Mouse (Mus musculus) midbrain, embryonic 11.5 days (tissue): ENCODE measurements around the gene Gpd2. TPM values are rescaled to one million over a fixed set of nuclear protein-coding genes. Genes with fewer than 3 reads are reported as not detected.

ENCODE experiments used
- ATAC-seq: fragments of 200-750 bp; cut with Nextera tagmentation; 2 replicates; pipeline ENCODE4 v1.8.0; 2017; ENCODE audit warnings: moderate TSS enrichment, moderate library complexity; ENCODE audit not compliant: low FRiP score
- DNase-seq: peaks from one replicate; pipeline ENCODE4 v3.0.0; 2015; ENCODE audit warnings: low spot score; ENCODE audit errors: missing footprints
- H3K27ac ChIP-seq: fragments of 300-500 bp; sonication (generic); 2 replicates; pipeline ENCODE4 v1.5.1; 2014; ENCODE audit warnings: low read depth, low read length
- H3K27me3 ChIP-seq: fragments of 300-500 bp; sonication (generic); 2 replicates; pipeline ENCODE4 v1.6.1; 2014; ENCODE audit warnings: mild to moderate bottlenecking, low read length, moderate library complexity, mixed read lengths; ENCODE audit not compliant: control insufficient read depth, insufficient read depth
- H3K36me3 ChIP-seq: fragments of 300-500 bp; sonication (generic); 2 replicates; pipeline ENCODE4 v1.6.1; 2014; ENCODE audit warnings: mild to moderate bottlenecking, low read length, moderate library complexity, mixed read lengths; ENCODE audit not compliant: control insufficient read depth, insufficient read depth
- H3K4me1 ChIP-seq: fragments of 300-500 bp; sonication (generic); 2 replicates; pipeline ENCODE4 v1.6.1; 2014; ENCODE audit warnings: low read length; ENCODE audit not compliant: control insufficient read depth, insufficient read depth
- H3K4me2 ChIP-seq: fragments of 300-500 bp; sonication (generic); 2 replicates; pipeline ENCODE4 v1.6.1; 2014; ENCODE audit warnings: mild to moderate bottlenecking, moderate library complexity
- H3K4me3 ChIP-seq: fragments of 300-500 bp; sonication (generic); 2 replicates; pipeline ENCODE4 v1.5.1; 2014; ENCODE audit warnings: low read depth, low read length
- H3K9ac ChIP-seq: fragments of 300-500 bp; sonication (generic); 2 replicates; pipeline ENCODE4 v1.6.1; 2014; ENCODE audit warnings: low read length
- H3K9me3 ChIP-seq: fragments of 300-500 bp; sonication (generic); 2 replicates; pipeline ENCODE4 v1.6.1; 2016; ENCODE audit warnings: low read length; ENCODE audit not compliant: control insufficient read depth
- WGBS: fragments of 180-500 bp; shearing (Covaris S2); extraction: QIAGEN DNeasy Blood & Tissue Kit; methylation state at CpG from one replicate; pipeline ENCODE4 v1.1.7; 2014; 5-methylcytosine and 5-hydroxymethylcytosine counted together
- polyA plus RNA-seq: library from polyadenylated mRNA; unstranded; fragments of >200 nt; fragmentation: Nextera tagmentation; extraction: Ambion mirVana; gene quantifications from 2 replicates; pipeline ENCODE4 v1.2.1, GENCODE M21; 2014

Gpd2 gene
- polyA plus RNA-seq: 14.6 and 15.8 TPM in 2 replicates

DNA sequence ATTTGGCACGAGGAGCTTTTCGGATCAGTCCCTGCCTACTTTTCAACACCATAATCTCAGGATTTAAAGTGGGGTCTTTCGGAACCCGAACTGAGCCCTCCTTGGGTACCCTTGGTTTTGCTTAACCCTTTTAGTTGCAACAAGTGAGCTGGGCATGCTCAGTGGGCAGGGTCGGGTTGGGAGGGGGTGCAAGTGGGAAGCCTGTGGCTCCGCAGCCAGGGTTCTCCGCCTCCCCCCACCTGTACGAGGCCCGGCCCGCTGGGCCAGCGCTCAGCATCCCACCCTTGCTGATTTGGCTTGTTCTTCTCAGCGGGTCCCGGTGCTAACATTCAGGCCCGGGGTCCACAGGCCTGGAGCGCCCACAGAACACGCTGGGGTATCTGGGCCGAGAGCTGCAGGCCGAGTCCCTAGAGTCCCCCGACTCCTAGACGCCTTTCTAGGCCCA is at the start of gene Gpd2:
Gene Gpd2 (plus strand): TSS at position 161 of the 445 bp plus-strand sequence.
- Histone ChIP-seq H3K4me2 (peak within 1 kb of the TSS; percentile 94), H3K27me3 (peaks cover 5% of the 10 kb centered on the region; the same call in 1 of the 2 replicates), H3K4me3 (peak within 1 kb of the TSS; percentile 75), H3K9ac (peak within 1 kb of the TSS; percentile 86), H3K36me3 (no peaks in the 10 kb centered on the region), H3K4me1 (0 out of 2 replicates have a peak, but pooled peaks cover 2% of the 10 kb centered on the region), H3K27ac (peak within 1 kb of the TSS; percentile 9; the same call in 1 of the 2 replicates), H3K9me3 (no peaks in the 10 kb centered on the region)
- ATAC-seq: peak; percentile 51
- DNase-seq: peak; percentile 95
- WGBS: 5% methylated on average over 20 of the region's 20 CpGs

DNA sequence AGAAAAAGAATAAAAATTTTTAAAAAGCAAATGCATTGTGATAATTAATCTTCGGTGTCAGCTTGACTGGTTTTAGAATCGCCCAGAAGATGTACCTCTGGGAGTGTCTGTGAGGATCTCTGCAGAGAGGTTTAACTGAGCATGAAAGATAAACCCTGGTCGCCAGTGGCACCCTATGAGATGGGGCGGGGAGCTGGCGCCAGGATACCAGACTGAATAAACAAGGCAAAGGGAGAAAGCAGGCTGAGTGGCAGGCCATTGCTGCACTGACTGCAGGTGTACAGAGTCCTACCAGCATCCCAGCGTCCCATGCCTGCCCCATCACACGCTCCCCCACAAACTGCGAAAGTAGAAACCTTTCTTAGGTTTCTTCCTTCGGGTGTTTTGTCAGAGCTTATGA is 49.2 kb upstream of the Gpd2 start:
- Histone ChIP-seq H3K9me3 (no peaks in the 10 kb centered on the region), H3K36me3 (no peaks in the 10 kb centered on the region), H3K4me1 (no peaks in the 10 kb centered on the region), H3K27me3 (no peaks in the 10 kb centered on the region), H3K4me2 (no peak overlapping the region), H3K27ac (no peak overlapping the region), H3K4me3 (no peak overlapping the region), H3K9ac (no peak overlapping the region)
- ATAC-seq: no peak
- 50% methylated on average over 9 of the region's 9 CpGs for WGBS
- no peak for DNase-seq

DNA sequence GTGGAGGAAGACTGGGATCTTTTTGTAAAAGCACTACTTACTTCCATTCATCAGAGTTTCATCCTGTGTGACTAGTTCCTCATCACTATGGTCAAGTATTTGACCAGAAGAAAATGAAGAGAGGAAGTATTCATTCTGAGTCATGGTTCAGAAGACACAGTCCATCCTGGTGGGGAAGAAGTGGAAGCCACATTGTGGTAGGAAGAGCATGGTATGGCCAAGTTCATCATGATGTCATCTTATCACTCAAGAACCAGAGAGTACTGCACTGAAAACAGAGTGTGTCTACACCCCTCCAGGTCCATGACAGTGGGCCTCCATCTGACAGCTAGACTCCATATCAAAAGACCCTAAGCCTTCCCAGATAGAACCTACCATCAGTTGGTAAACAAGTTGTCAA is 46.6 kb upstream of the Gpd2 start:
- ATAC-seq: no peak
- Histone ChIP-seq H3K4me3 (no peak overlapping the region), H3K27ac (no peak overlapping the region), H3K9ac (no peak overlapping the region), H3K36me3 (no peaks in the 10 kb centered on the region), H3K4me1 (no peaks in the 10 kb centered on the region), H3K27me3 (no peaks in the 10 kb centered on the region), H3K4me2 (no peak overlapping the region), H3K9me3 (no peaks in the 10 kb centered on the region)
- DNase-seq: no peak

DNA sequence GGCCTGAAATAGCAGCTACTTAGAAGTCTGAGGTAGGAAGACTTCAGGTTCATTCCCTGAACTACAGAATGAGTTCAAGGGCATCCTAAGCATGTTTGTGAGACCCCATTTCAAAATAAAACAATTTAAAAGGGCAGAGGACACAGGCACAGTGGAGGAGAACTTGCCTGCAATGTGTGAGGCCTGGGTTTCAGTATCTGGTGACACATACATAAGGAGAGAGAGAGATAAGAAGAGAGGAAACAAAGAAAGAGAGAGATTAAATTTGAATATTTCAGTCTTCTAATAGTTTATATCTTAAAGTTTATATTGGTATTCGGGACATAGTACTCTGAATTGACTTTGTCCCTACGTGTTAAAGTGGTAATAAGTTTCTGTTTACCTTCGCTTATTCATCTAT is 38.4 kb upstream of the Gpd2 start:
- no peak overlapping the region for H3K4me3 ChIP-seq
- 89% methylated on average over 3 of the region's 3 CpGs for WGBS

DNA sequence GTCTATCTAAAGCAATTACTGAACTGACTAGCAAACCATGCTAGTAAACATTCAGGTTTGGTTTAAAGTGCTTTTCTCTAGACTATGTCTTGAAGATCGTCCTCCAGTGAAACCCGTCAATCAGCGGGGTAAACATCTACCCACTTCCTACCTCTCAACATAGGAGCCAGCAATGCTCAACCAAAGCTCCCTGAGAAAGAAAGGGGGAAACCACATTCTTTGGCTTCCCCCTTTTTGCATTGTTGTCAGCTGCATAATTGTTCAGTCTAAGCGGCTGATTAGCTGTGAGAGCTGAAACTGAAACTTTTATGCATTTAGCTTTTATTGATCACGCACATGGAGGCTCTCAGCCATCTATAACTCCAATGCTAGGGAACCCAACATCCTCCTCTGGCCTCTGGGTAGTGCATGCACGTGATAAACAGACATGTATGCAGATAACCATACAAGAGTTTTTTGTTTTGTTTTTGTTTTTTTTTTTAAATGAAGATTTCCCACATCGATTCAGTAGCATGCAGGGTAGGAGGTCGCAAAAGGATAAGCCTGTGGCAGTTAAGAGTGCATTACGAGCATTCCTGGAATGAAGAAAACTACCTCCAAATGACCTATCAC is 28.9 kb upstream of the Gpd2 start:
- Histone ChIP-seq H3K9ac (no peak overlapping the region), H3K36me3 (no peaks in the 10 kb centered on the region), H3K27me3 (no peaks in the 10 kb centered on the region), H3K9me3 (no peaks in the 10 kb centered on the region), H3K27ac (no peak overlapping the region), H3K4me1 (no peaks in the 10 kb centered on the region), H3K4me3 (no peak overlapping the region), H3K4me2 (no peak overlapping the region)
- ATAC-seq: no peak
- 85% methylated on average over 9 of the region's 9 CpGs for WGBS
- DNase-seq: no peak

More for the DNA sequence above, 38.4 kb upstream of the Gpd2 start:
- no peaks in the 10 kb centered on the region for H3K9me3 ChIP-seq
- no peaks in the 10 kb centered on the region for H3K36me3 ChIP-seq
- ATAC-seq (no peak), DNase-seq (no peak)
- H3K4me2 ChIP-seq: no peak overlapping the region
- H3K9ac ChIP-seq: no peak overlapping the region
- H3K27me3 ChIP-seq: no peaks in the 10 kb centered on the region
- H3K27ac ChIP-seq: no peak overlapping the region
- H3K4me1 ChIP-seq: no peaks in the 10 kb centered on the region

DNA sequence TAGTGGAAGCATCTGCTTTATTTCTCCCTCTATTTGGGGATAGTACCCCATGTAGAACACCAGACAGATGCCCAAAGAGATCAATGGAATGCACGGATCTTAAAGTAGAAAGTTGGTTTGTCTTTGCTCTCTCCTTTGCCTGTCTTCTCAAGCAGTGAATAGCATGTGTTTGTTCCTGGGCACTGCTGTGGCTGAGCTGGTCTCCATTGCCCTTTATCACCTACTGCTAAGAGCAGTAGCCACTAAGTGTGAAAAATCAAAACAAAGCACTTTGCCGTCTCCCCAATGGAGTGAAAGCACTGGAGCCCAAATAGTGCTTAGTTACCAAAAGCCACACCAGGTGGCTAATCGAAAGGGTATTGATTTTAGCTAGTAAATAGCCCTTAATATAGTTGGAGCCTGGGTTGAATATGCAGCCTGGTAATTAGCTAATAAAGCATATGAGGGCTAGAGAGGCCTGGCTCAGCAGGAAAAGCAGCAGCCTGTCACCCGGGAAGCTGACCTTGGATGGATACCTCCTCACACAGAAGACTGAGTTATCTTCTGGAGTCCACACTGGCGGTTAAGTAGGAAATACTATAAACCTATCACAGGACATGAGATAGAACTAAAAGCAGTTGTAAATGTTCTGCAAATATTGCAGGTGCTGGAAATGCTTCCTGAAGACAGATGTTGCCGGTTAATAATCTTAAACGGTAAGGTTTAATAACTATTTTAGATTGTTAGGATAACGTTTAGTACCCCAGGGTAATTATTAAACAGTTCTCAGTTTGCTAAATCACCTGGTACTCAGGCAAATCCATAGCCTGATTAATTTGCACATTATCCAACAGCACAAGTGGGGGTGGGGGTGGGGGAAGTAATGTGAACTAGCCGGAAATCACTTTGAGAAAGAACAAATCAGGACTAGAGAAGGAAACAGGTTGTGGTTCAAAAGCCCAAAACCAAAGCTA is 26.1 kb upstream of the Gpd2 start:
- DNase-seq (no peak), ATAC-seq (no peak)
- H3K9me3 ChIP-seq: no peaks in the 10 kb centered on the region
- H3K4me1 ChIP-seq: no peaks in the 10 kb centered on the region
- no peaks in the 10 kb centered on the region for H3K36me3 ChIP-seq
- H3K27ac ChIP-seq: no peak overlapping the region
- no peaks in the 10 kb centered on the region for H3K27me3 ChIP-seq
- WGBS: 70% methylated on average over 9 of the region's 9 CpGs
- H3K9ac ChIP-seq: no peak overlapping the region
- H3K4me2 ChIP-seq: no peak overlapping the region
- H3K4me3 ChIP-seq: no peak overlapping the region

DNA sequence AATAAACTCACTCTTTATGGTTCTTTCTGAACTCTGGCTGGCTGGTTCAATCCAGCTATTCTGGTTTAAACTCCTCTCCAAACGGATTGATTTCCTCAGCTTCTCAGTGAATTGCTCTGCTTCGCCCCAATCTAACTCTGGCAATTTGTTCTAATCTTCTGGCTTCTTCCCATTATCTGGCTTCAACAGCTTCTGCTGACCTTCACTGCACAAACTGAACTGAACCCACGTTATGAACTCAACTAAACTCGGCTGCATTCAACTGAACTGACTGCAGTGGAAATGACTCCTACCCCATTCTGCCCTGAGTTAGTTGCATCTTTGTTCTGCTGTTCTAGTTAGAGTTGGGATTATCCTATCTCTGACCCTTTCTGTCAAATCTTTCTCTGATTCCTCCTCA is 24.1 kb upstream of the Gpd2 start:
- no peaks in the 10 kb centered on the region for H3K36me3 ChIP-seq
- H3K4me2 ChIP-seq: no peak overlapping the region
- ATAC-seq (no peak), DNase-seq (no peak)
- H3K9ac ChIP-seq: no peak overlapping the region
- H3K27ac ChIP-seq: no peak overlapping the region
- no peaks in the 10 kb centered on the region for H3K27me3 ChIP-seq
- 90% methylated on average over 4 of the region's 4 CpGs for WGBS
- H3K4me3 ChIP-seq: no peak overlapping the region
- H3K9me3 ChIP-seq: no peaks in the 10 kb centered on the region
- H3K4me1 ChIP-seq: no peaks in the 10 kb centered on the region

DNA sequence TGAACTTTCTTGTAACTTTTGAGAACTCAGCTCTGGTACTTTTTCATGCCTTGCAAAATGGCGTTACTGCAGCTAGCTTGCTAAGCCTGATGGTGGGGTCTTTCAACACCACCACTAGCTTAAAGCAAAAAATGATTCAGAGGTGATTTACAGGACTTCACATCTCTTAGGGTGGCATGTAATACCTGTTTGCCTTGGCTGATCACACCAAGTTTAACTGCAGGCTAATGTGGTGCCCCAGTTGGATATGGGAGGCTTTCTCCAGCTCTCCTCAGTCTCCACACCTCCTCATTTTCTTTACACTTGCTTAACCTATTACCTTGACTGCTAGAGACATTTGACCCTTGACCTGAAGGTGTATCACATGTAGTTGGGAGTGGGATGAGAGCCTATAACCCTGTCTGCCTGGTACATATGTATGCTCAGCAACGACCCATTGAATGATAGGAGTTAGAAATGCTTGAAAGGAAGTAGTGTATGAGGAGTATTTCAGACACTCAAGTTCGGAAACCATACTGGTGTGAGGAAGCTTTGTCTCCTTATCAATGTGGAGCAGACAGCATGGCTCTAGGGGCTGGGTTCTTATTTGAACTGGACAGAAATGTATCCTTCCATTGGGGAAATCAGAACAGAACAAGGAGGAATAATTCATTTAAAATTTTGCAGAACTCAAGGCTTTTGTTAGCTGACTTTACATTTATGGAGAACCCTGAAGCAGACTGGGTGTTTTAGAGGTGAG is 14.0 kb upstream of the Gpd2 start:
- Histone ChIP-seq H3K27me3 (peaks cover 6% of the 10 kb centered on the region; the same call in 1 of the 2 replicates), H3K4me3 (no peak overlapping the region), H3K36me3 (no peaks in the 10 kb centered on the region), H3K4me1 (no peaks in the 10 kb centered on the region), H3K9me3 (no peaks in the 10 kb centered on the region), H3K9ac (no peak overlapping the region), H3K4me2 (no peak overlapping the region), H3K27ac (no peak overlapping the region)
- WGBS: 94% methylated on average over 2 of the region's 3 CpGs
- no peak for ATAC-seq
- peak; percentile 71 for DNase-seq
